Mouse (Mus musculus) layer of hippocampus, postnatal 10 days (tissue): ENCODE data around the gene Llcfc1. TPM values are rescaled to one million over a fixed set of nuclear protein-coding genes. Genes with fewer than 3 reads are reported as not detected.

Experiments used
- DNase-seq, 2 experiments: peaks; one replicate each; pipeline ENCODE4 v3.0.0; 2021; ENCODE audit warnings: low spot score in 2 of 2
- long read RNA-seq: library from polyadenylated mRNA; stranded (forward); transcript quantifications from one replicate; pipeline ENCODE4 v2.0.0, GENCODE M21; 2023
- total RNA-seq, 2 experiments: library from RNA; stranded (reverse); gene quantifications; 2 replicates each; pipeline ENCODE4 v1.2.3; 2021

Llcfc1 gene
- total RNA-seq = not detected
- long read RNA-seq = 0 reads

DNA sequence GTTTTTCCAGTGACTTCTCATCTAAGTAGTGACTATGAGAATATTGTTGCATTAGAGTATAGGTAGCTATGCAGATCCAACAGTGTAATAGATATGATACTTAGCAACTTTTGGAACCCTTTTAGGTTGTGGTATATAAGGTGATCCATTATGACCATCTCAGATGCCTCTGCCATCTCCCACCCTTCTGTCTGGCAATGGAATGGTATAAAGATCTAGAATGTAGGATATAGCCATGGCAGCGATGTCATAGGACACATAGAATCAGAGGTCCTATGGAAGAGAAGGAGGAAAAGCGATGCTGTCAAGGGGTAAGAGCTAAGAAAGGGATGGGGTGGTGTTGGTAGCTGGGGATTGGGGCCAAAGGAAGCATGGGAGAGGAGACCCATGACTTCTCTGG, at the start of gene Llcfc1:
TSS of gene Llcfc1 (plus strand) at position 301 of the 400 bp plus-strand sequence.
- no peak for DNase-seq

DNA sequence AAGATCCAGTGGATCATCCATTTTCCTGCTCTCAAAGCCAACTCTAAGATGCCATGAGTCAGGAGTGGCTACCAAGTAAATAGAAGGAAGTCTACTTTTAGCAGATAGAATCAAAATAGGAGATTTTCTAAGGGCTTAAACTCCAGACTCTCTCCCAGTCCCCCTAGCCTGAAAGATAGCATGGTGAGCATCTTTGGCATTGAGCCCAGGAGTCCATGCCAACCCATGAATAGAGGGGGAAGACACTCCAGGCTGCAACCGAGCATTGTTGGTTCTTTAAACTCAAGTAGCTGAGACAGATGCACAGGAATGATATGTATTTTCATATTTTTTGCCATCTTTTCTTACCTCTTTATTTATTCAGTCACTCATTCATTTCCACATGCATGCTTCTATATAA, 49.0 kb upstream of the Llcfc1 start:
- no peak for DNase-seq

DNA sequence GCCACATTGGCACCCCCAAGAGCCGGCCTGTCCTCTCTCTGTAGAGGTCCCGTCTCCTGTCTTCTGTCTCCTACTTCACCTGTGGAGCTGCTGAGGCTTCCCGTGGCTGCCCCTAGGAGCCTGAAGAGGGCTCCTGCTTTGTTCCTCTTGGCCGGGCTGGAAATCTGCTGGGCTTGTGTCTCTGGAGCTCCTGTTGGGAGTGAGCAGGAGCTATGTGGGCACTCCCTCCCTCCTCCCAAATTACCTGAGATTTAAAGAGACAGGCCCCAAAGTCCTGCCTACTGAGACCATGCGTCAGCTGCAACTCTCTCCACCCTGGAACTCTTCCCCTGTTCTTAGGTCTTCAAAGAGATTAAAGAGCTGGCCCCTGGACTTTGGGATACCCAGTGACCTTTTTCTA, 48.1 kb upstream of the Llcfc1 start, which contains the start of gene Trpv6:
TSS of gene Trpv6 (minus strand) at position 228 of the 400 bp plus-strand sequence.
- no peak for DNase-seq

DNA sequence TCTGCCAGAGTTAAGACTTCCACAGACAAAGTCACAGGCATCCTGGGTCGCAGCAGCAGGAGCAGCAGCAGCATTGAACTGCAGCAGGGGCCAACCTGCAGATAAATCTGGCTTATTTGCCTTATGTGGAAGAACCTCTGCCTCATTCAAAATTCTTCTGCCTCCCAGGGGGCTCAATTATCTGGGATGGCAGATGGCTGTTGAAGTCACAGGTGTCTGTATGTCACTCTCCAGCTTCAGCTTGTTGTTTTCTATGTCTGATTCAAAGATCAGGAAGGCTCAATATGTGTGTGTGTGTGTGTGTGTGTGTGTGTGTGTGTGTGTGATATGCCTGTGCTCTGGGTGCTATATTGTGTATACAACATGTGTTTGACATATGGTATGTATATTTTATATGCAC, 46.8 kb upstream of the Llcfc1 start:
- no peak for DNase-seq

DNA sequence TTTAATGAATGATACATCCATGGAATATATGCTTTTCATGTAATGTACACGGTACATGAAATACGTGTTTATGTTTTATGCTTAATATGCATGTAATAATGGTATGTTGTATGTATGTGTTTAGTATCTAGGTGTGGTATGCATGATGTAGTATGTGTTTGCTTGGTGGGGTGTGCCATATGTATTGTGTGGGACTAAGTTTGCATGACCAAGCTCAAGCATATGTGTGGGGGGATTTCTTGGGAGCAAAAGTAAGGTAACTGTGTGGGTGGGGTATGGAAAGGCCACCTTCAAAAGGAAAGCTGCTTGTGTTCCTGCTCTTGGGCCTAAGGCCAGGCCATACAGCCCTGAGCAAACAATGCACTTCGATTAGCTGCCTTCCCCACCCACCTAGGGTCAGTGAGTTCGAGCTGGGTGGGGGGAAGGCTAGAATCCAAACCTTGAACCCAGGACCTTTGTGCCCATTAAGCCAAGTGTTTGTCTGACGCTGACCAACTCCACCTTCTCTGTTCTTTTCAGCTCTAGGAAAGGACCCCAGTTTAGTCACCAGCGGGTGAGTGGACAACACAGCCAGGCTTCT, 46.2 kb upstream of the Llcfc1 start:
- no peak for DNase-seq

DNA sequence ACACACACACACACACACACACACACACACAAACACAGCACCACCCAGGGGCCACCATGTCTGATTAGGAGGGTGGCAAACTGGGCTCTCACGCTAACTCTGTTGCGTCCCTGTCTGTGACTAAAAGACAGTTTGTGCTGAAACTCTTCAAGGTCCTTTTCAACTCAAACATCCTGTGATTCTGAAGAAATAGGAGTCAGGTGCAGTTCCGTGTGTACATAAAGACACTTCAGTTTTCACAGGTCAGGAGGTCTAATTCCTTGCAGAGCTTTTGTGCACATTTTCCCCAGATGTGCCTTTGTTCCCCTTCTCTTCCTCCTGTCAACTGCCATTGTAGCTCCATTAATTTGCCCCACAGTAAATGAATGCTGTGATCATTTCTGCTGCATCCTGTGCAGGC, 43.8 kb upstream of the Llcfc1 start:
- no peak for DNase-seq

DNA sequence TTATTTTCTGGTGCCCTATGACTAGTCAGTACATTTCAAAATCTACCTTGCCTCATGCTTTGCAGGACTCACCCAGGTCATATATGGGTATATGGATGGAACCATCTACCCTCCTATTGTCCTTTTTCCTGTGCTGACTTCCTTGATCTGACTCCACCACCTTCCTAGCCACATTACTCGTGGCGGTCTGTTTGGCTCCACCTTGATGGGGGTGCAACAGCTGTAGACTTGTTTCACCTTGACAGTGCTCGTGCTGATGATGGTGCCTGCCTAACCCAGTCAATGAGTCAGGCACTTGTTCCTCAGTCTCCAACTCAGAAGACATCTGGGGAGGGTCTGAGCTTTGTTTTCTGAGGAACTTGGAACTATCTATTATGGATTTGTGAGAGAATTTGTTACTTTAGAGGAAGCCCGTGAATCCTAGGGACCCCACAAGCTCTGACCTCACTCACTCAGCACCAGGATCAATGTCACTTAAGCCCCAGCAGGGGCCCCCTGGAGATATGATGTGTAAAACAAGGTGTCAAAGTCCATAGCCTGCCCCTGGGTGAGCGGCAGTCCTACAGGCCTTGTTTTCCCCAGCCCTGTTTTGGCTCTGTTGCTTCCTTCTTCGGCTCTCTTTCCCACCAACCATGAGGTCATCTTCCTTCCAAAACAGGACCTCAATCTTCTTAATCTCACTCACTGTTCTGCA, 42.9 kb upstream of the Llcfc1 start:
- DNase-seq = no peak

DNA sequence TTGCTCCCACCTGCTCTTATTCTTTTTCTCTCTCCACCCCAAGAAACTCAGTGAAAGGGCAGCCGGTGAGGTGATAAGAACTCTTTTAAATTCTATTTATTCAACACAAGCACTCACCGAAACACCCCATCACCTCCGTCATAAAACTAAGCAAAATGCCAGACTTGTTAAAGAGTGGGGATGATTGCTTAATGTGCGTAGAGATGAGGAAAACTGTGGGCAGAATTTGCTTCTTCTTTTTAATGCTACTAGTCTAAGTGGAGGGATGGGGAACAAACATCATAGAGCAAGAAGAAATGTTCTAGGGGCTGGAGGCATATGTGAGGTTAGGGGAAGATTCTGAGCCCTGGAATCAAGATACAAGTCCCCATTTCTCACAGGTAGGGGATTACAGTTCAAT, 41.5 kb upstream of the Llcfc1 start:
- no peak for DNase-seq

DNA sequence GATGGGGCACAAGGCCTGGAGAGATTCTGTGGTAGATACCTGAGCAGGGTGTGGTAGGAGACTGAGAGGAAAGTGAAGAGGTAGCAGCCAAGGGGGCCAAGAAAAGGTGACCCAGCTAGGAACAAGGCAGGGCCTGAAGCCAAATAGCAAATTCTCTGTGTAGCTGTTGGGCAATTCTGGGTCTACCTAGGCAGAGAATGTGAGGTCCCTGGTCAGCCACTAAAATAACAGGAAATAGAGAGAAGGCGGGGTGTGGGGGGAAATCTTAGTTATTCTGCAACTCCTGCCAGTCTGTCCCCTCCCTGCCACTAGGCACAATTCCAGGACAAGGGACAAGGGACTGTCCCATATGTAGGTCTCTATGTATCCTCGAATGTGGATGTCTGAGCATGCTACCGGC, 41.0 kb upstream of the Llcfc1 start:
- DNase-seq = no peak

DNA sequence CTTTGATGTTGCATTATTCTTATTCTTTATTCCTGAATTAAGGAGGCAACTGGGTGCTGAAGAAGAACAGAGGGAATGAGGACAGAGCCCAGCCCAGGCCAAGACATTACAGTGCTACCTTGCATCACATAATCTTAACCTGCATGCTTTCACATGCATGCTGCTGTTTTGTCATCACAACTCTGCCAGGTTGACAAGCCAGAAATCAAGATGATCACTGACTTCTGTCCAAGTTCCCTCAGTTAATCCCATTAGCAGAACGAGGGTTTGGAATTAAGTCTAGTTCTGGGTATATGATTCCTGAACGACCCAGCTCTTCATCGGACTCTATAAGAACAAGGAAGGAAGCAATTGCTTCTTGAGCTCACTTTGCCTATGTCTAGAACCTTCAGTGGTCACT, 38.0 kb upstream of the Llcfc1 start:
- no peak for DNase-seq

DNA sequence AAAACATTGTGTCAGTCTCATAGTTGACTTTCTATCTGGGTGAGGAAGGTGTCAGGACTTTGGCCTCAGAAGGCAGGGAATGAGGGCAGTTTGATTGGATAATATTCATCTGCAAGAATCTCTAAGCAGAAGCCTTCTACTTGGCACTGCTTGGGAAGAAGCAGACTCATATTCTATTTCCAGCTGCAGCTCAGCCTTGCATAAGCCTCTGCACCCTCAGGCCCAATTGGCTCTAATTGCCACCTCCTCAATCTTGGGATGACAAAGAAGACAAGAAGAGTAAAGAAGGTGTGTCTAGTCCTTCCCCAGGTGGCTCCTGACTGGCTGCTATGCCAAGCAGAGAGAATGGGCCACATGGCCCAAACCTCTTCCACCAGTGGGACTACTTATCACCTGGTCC, 37.6 kb upstream of the Llcfc1 start:
- no peak for DNase-seq

DNA sequence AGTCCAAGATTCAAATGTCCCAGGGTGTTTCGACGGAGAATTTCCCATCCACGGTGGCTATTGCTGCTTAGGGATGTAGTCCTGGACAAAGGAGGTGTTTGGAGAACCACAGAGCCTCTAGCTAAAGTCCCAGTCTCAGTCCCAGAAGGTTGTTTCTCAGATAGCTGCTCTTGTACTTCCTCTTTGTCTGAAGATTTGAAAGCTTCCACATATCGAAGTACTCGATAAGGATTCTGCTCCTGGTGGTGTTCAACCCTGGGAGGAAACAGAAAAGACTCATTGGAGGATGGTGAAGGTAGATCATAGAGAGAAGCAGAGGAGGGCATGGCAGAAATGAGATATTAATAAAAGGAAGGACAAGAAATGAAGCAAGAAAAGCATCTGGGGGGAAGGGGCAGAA, 31.1 kb upstream of the Llcfc1 start:
- no peak for DNase-seq

DNA sequence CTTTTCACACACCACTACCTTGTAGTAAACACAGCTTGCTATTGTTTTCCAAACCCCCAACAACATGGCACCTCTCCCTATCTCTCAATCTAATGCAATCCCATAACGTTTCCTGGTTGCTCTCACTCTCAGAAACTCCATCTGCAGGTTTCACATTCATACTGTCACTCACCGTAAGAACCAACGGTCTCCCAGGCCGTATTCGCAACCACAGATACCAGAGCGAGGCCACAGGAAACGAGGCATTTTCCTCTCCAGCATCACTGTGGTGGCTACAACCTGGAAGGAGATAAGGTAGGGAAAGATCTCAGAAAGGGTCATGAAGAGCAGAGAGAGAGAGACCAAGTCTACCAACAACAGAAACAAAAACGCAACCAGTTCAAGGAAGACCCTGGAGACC, 29.6 kb upstream of the Llcfc1 start:
- DNase-seq = no peak

DNA sequence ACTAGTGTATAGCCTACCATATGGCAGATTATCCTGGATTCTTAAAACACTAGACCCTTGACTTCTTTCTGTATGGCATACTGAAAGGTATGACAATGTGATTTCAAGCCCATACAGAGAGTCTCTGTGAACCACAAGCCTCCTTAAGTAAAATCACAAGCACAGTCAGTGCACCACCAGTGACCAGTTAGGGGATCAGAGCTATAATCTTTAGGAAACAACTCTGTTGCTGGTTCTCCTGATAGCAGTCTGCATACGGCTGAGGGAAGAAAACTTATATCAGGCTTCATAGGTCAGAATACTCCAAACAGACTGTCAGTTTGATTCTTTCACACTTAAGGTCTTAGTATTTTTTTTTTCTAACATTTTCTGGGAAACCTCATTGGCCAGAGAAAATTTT, 25.7 kb upstream of the Llcfc1 start:
- DNase-seq = no peak

DNA sequence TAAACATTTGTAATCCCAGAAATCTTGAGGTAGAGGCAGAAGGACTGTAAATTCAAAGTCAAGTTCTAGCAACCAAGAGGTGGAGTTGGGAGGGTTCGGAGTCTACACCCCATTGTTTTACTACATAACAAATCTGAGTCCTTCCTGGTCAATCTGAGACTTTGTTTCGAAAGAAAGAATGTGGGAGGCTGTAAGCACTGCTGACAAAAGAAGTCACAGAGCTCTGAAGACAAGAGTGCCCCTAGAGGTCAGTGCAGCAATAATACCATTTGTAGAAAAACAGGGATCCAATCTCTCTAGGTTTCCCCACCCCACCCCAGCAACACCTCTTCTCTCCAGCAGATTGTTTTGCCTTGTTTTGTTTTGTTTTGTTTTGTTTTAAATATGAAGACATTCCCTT, 21.9 kb upstream of the Llcfc1 start:
- DNase-seq = no peak

DNA sequence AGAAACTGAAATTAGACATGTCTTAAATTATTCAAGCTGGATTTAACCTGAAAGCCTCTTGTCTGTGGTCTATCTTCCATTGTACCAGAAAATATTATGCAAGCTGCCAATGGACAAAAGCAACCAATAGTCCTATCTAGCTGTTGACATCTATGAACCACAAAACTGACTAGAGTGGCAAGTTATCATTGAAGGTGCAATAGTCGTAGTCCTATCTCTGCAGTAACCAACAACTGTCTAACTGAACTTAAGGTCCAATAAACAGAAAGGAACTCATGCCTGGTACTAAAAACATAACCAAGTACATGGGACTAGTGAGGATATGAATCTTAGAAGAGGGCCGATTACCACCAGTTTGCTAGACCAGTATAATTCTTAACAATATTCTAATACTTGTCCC, 7.7 kb upstream of the Llcfc1 start:
- DNase-seq = no peak

DNA sequence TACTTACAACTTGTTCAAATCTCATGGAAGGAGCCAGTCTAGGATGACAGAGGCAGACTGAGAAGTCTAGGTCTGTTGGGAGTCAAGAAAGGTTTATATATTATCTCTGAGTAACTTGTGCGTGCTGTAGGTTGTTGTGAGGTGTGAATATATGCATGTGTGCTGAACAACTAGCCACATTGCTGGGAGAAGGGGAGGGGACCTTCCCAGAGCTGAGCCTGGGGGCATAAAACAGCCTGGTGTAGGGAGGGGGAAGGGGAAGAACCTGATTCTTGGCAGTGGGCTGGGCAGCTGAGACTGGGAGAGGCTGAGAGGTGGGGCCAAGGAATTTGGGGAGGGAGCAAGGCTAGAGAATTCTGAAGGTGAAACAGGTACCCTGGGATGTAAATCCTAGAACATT, 3.6 kb upstream of the Llcfc1 start, which contains the start of gene Trpv5:
TSS of gene Trpv5 (minus strand) at position 101 of the 400 bp plus-strand sequence.
- no peak for DNase-seq

DNA sequence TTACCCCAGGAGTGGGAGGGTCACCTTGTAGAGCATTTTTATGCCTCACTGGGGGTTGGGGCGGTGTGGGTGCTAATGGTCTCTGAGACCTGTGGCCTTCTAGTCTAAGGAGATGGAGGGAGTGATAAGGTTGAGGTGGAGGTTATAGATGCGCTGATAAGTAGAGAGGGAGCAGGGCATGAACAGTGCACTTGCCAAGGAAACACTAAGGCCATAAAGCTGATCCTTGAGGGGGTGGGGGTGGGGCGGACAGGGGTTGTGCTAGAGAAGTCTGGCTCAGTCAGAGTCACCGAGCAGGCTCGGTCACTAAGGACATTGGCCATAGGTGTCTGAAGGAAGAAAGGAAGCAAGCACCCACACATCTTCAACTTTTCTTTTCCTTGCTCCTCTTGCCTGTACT, 2.6 kb upstream of the Llcfc1 start:
- no peak for DNase-seq

DNA sequence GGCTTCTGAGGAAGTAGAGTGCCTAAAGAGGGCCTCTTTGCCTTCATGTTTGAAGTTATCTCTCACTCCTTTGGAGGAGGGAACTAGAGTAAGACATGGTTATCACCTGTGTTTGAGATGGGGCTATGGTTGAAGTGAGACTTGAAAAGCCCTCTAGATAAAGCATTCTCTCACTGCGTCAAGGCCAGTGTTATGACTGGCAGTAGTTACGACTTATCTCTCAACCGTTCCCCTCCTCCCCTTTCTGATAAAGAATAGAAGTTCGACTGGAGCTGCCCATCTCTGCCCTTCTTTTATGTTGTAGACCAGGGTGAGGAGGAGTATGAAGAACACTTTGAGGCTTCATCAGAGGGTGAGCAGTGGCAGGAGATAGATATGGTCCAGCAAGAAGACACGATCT, 680 bp downstream of the Llcfc1 start:
- DNase-seq = no peak

DNA sequence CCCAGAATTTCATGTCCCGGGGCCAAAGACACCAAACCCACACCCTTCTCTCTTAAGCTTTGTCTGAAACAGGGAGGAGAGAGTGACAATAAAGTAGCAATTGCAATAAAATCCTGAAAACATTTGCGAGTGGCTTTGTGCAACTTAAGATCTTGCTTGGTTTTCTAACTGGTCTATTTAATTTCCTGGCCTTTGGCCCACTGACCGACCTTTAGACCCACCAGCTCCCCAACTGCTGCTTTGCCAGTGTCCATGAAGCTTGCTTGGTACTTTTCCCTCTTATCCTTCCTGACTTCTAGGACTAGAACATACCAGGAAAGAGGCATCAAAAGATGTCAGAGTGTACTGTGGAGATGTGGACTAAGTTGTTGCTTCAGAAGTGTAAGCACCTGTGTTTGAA, 1.4 kb downstream of the Llcfc1 start:
- DNase-seq = no peak

DNA sequence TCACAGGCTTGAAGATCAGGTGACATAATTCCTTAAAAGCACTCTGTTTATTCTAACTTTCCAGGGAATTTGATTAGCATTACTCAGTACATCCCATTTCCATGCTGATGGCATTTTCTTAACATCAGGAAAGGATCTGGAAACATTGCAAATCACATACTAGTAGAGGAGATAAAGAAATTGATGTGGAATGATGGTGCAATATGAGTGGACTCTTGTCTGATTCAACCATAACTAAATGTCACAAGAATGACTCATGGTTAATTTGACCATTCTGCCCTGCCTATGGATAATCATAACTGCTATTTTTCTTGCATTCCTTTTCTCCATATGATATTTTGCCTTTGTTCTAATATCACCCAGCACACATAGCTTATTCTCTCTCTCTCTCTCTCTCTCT, 8.0 kb downstream of the Llcfc1 start:
- no peak for DNase-seq

DNA sequence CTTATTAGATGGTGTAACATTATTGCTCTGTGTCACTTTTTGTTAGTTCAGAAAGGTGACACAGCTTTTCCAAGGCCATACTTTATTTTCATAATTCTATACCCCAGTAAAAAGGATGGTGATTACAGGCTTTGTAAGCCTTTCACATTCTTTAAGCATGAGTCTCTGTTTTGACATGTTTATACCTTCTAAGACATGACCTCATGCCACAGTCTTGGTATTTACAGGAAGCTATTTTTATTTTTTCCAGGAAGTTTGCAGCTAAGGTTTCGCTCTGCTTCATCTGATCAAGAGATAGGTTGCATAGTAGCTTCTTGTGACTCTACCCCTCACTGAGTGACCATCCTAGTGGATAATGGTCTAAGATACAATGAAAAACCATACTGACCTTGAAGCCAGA, 10.2 kb downstream of the Llcfc1 start:
- DNase-seq = no peak

DNA sequence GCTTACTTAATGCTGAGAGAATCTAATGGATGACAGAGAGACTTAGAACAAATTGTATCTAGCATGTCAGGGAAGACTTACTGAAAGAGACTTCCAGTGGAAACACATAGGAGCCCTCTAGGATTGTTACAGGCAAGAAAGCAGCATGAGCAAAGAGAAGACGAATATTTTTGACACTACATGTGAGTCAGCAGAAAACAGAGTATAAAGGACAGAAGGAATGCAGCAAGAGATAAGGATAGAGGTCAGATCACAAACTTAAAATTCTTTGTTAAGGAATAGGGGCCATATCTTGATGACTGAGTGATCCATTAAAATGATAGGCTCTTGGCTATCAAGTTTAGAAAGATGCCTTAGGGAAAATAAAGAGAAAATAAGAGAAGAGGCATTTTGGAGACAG, 17.0 kb downstream of the Llcfc1 start:
- no peak for DNase-seq
